Mouse (Mus musculus): ENCODE measurements at regions not wholly inside any gene's neighbourhood (a gene's known extent, or its start where the extent isn't known, plus 50 kb on each side); places are given as distances from the start of the nearest gene placed in this dataset.

- WGBS = 88% methylated on average over 7 of the region's 7 CpGs
- H3K27ac ChIP-seq (ENCODE audit: low read depth, low read length) = no peak overlapping the region
- no peak overlapping the region for H3K4me2 ChIP-seq (replicated peaks; ENCODE audit: low read depth, low read length)
- no peaks in the 10 kb centered on the region for H3K36me3 ChIP-seq (ENCODE audit: control insufficient read depth, insufficient read depth, low read length)
- no peaks in the 10 kb centered on the region for H3K9me3 ChIP-seq (ENCODE audit: control insufficient read depth, low read length)
- no peaks in the 10 kb centered on the region; the same call in 1 of the 2 replicates for H3K27me3 ChIP-seq (ENCODE audit: control insufficient read depth, insufficient read depth, low read length)
- H3K9ac ChIP-seq (ENCODE audit: low read depth, low read length) = no peak overlapping the region
- ATAC-seq (ENCODE audit: low FRiP score, low TSS enrichment) = no peak
- H3K4me3 ChIP-seq (ENCODE audit: low read length) = no peak overlapping the region
- 0 out of 2 replicates have a peak, but pooled peaks cover 5% of the 10 kb centered on the region for H3K4me1 ChIP-seq (ENCODE audit: control insufficient read depth, insufficient read depth, low read length)
These were observed 118.4 kb upstream of the Gsc start for GRCm38 (mm10) chr12:104591571-104591970.

- Histone ChIP-seq H3K9me3 (ENCODE audit: control insufficient read depth, low read length) (no peaks in the 10 kb centered on the region), H3K4me1 (ENCODE audit: control insufficient read depth, insufficient read depth, low read length) (0 out of 2 replicates have a peak, but pooled peaks cover 5% of the 10 kb centered on the region), H3K27me3 (ENCODE audit: control insufficient read depth, insufficient read depth, low read length) (no peaks in the 10 kb centered on the region), H3K27ac (ENCODE audit: low read depth, low read length) (no peak overlapping the region), H3K4me3 (ENCODE audit: low read length) (no peak overlapping the region), H3K9ac (ENCODE audit: low read depth, low read length) (no peak overlapping the region), H3K4me2 (replicated peaks; ENCODE audit: low read depth, low read length) (no peak overlapping the region), H3K36me3 (ENCODE audit: control insufficient read depth, insufficient read depth, low read length) (no peaks in the 10 kb centered on the region)
- 89% methylated on average over 8 of the region's 8 CpGs for WGBS
- no peak for ATAC-seq (ENCODE audit: low FRiP score, low TSS enrichment)
These were observed 117.2 kb upstream of the Gsc start for GRCm38 (mm10) chr12:104590291-104590690.

- H3K9ac ChIP-seq (ENCODE audit: low read depth, low read length) = no peak overlapping the region
- no peaks in the 10 kb centered on the region for H3K27me3 ChIP-seq (ENCODE audit: control insufficient read depth, insufficient read depth, low read length)
- no peak overlapping the region for H3K4me3 ChIP-seq (ENCODE audit: low read length)
- H3K27ac ChIP-seq (ENCODE audit: low read depth, low read length) = no peak overlapping the region
- H3K4me1 ChIP-seq (ENCODE audit: control insufficient read depth, insufficient read depth, low read length) = no peaks in the 10 kb centered on the region
- no peaks in the 10 kb centered on the region for H3K36me3 ChIP-seq (ENCODE audit: control insufficient read depth, insufficient read depth, low read length)
- no peaks in the 10 kb centered on the region for H3K9me3 ChIP-seq (ENCODE audit: control insufficient read depth, low read length)
- WGBS = 69% methylated on average over 9 of the region's 9 CpGs
- no peak for ATAC-seq (ENCODE audit: low FRiP score, low TSS enrichment)
- 0 out of 2 replicates have a peak overlapping the region, but pooled peaks have one; percentile 2 for H3K4me2 ChIP-seq (replicated peaks; ENCODE audit: low read depth, low read length)
These were observed 111.3 kb upstream of the Gsc start for GRCm38 (mm10) chr12:104584408-104584807.

GRCm38 (mm10) chr12:104580796-104581195 is 107.7 kb upstream of the Gsc start:
- Histone ChIP-seq H3K9ac (ENCODE audit: low read depth, low read length) (no peak overlapping the region), H3K4me3 (ENCODE audit: low read length) (no peak overlapping the region), H3K36me3 (ENCODE audit: control insufficient read depth, insufficient read depth, low read length) (no peaks in the 10 kb centered on the region), H3K27me3 (ENCODE audit: control insufficient read depth, insufficient read depth, low read length) (no peaks in the 10 kb centered on the region), H3K4me2 (replicated peaks; ENCODE audit: low read depth, low read length) (no peak overlapping the region), H3K4me1 (ENCODE audit: control insufficient read depth, insufficient read depth, low read length) (no peaks in the 10 kb centered on the region), H3K27ac (ENCODE audit: low read depth, low read length) (no peak overlapping the region), H3K9me3 (ENCODE audit: control insufficient read depth, low read length) (no peaks in the 10 kb centered on the region)
- no peak for ATAC-seq (ENCODE audit: low FRiP score, low TSS enrichment)
- 75% methylated on average over 7 of the region's 7 CpGs for WGBS

GRCm38 (mm10) chr12:104567622-104568021 is 94.5 kb upstream of the Gsc start:
- 30% methylated on average over 17 of the region's 17 CpGs for WGBS

GRCm38 (mm10) chr12:104562961-104563360 is 89.8 kb upstream of the Gsc start:
- 49% methylated on average over 5 of the region's 5 CpGs for WGBS
- no peaks in the 10 kb centered on the region for H3K9me3 ChIP-seq (ENCODE audit: control insufficient read depth, low read length)
- H3K4me1 ChIP-seq (ENCODE audit: control insufficient read depth, insufficient read depth, low read length) = peaks cover 16% of the 10 kb centered on the region
- no peak overlapping the region for H3K27ac ChIP-seq (ENCODE audit: low read depth, low read length)
- no peaks in the 10 kb centered on the region for H3K27me3 ChIP-seq (ENCODE audit: control insufficient read depth, insufficient read depth, low read length)
- no peak overlapping the region for H3K4me2 ChIP-seq (replicated peaks; ENCODE audit: low read depth, low read length)
- H3K9ac ChIP-seq (ENCODE audit: low read depth, low read length) = no peak overlapping the region
- ATAC-seq (ENCODE audit: low FRiP score, low TSS enrichment) = no peak
- H3K36me3 ChIP-seq (ENCODE audit: control insufficient read depth, insufficient read depth, low read length) = no peaks in the 10 kb centered on the region
- no peak overlapping the region for H3K4me3 ChIP-seq (ENCODE audit: low read length)

More at GRCm38 (mm10) chr12:104567622-104568021, 94.5 kb upstream of the Gsc start:
- H3K4me1 ChIP-seq (ENCODE audit: control insufficient read depth, insufficient read depth, low read length) = peaks cover 3% of the 10 kb centered on the region; the same call in 1 of the 2 replicates
- no peak overlapping the region for H3K4me2 ChIP-seq (replicated peaks; ENCODE audit: low read depth, low read length)
- no peaks in the 10 kb centered on the region for H3K9me3 ChIP-seq (ENCODE audit: control insufficient read depth, low read length)
- no peak overlapping the region for H3K27ac ChIP-seq (ENCODE audit: low read depth, low read length)
- H3K27me3 ChIP-seq (ENCODE audit: control insufficient read depth, insufficient read depth, low read length) = no peaks in the 10 kb centered on the region
- H3K4me3 ChIP-seq (ENCODE audit: low read length) = no peak overlapping the region
- ATAC-seq (ENCODE audit: low FRiP score, low TSS enrichment) = peak; percentile 80
- no peak overlapping the region for H3K9ac ChIP-seq (ENCODE audit: low read depth, low read length)
- no peaks in the 10 kb centered on the region for H3K36me3 ChIP-seq (ENCODE audit: control insufficient read depth, insufficient read depth, low read length)

GRCm38 (mm10) chr12:104560934-104561565 is 87.9 kb upstream of the Gsc start:
- Histone ChIP-seq H3K9ac (ENCODE audit: low read depth, low read length) (no peak overlapping the region), H3K27ac (ENCODE audit: low read depth, low read length) (no peak overlapping the region), H3K4me2 (replicated peaks; ENCODE audit: low read depth, low read length) (no peak overlapping the region), H3K4me1 (ENCODE audit: control insufficient read depth, insufficient read depth, low read length) (peaks cover 13% of the 10 kb centered on the region), H3K27me3 (ENCODE audit: control insufficient read depth, insufficient read depth, low read length) (no peaks in the 10 kb centered on the region), H3K4me3 (ENCODE audit: low read length) (no peak overlapping the region), H3K36me3 (ENCODE audit: control insufficient read depth, insufficient read depth, low read length) (no peaks in the 10 kb centered on the region), H3K9me3 (ENCODE audit: control insufficient read depth, low read length) (no peaks in the 10 kb centered on the region)
- 25% methylated on average over 14 of the region's 14 CpGs for WGBS
- peak; percentile 75 for ATAC-seq (ENCODE audit: low FRiP score, low TSS enrichment)

- H3K4me1 ChIP-seq (ENCODE audit: control insufficient read depth, insufficient read depth, low read length) = peaks cover 13% of the 10 kb centered on the region
- no peaks in the 10 kb centered on the region for H3K9me3 ChIP-seq (ENCODE audit: control insufficient read depth, low read length)
- WGBS = 58% methylated on average over 4 of the region's 4 CpGs
- H3K27ac ChIP-seq (ENCODE audit: low read depth, low read length) = no peak overlapping the region
- no peak overlapping the region for H3K9ac ChIP-seq (ENCODE audit: low read depth, low read length)
- ATAC-seq (ENCODE audit: low FRiP score, low TSS enrichment) = no peak
- H3K4me2 ChIP-seq (replicated peaks; ENCODE audit: low read depth, low read length) = no peak overlapping the region
- H3K27me3 ChIP-seq (ENCODE audit: control insufficient read depth, insufficient read depth, low read length) = no peaks in the 10 kb centered on the region
- H3K36me3 ChIP-seq (ENCODE audit: control insufficient read depth, insufficient read depth, low read length) = no peaks in the 10 kb centered on the region
- H3K4me3 ChIP-seq (ENCODE audit: low read length) = no peak overlapping the region
These were observed 84.6 kb upstream of the Gsc start for GRCm38 (mm10) chr12:104557761-104558160.

GRCm38 (mm10) chr12:104557307-104557706 is 84.2 kb upstream of the Gsc start:
- ATAC-seq (ENCODE audit: low FRiP score, low TSS enrichment) = no peak
- no peak overlapping the region for H3K4me3 ChIP-seq (ENCODE audit: low read length)
- H3K27ac ChIP-seq (ENCODE audit: low read depth, low read length) = no peak overlapping the region
- H3K36me3 ChIP-seq (ENCODE audit: control insufficient read depth, insufficient read depth, low read length) = no peaks in the 10 kb centered on the region
- H3K27me3 ChIP-seq (ENCODE audit: control insufficient read depth, insufficient read depth, low read length) = no peaks in the 10 kb centered on the region
- H3K9ac ChIP-seq (ENCODE audit: low read depth, low read length) = no peak overlapping the region
- WGBS = 66% methylated on average over 10 of the region's 10 CpGs
- H3K9me3 ChIP-seq (ENCODE audit: control insufficient read depth, low read length) = no peaks in the 10 kb centered on the region
- H3K4me2 ChIP-seq (replicated peaks; ENCODE audit: low read depth, low read length) = no peak overlapping the region
- peaks cover 15% of the 10 kb centered on the region for H3K4me1 ChIP-seq (ENCODE audit: control insufficient read depth, insufficient read depth, low read length)
